Mouse (Mus musculus) B cell, adult 67 days (primary cell): ENCODE results near the gene Ppp1r18. TPM values are rescaled to one million over a fixed set of nuclear protein-coding genes. Genes with fewer than 3 reads are reported as not detected.

ENCODE experiments used
- total RNA-seq, 2 experiments: library from RNA; stranded (reverse); gene quantifications; 4 replicates each; pipeline ENCODE4 v1.2.4; 2023

The Ppp1r18 gene
- total RNA-seq = 100 to 1,000 TPM; 217 to 237 TPM

GRCm38 (mm10) chr17:35865481-35866280, at the start of gene Ppp1r18:
Gene Ppp1r18, plus strand, starts transcription at chr17:35865593.

GRCm38 (mm10) chr17:35821439-35822430, 43.7 kb upstream of the Ppp1r18 start, which contains the start of gene Ier3:
Gene Ier3, plus strand, starts transcription at chr17:35821684.

GRCm38 (mm10) chr17:35822964-35823937, 42.1 kb upstream of the Ppp1r18 start, which contains the start of gene Flot1:
Gene Flot1, plus strand, starts transcription at chr17:35823230.

GRCm38 (mm10) chr17:35838122-35838544, 27.3 kb upstream of the Ppp1r18 start, which contains the start of gene Tubb5:
Gene Tubb5, minus strand, starts transcription at chr17:35838306.

GRCm38 (mm10) chr17:35841076-35841950, 24.1 kb upstream of the Ppp1r18 start, which contains the start of gene Mdc1:
Gene Mdc1, plus strand, starts transcription at chr17:35841515.

GRCm38 (mm10) chr17:35861198-35861857, 4.1 kb upstream of the Ppp1r18 start, which contains the start of gene Nrm:
Gene Nrm, plus strand, starts transcription at chr17:35861318.

GRCm38 (mm10) chr17:35879245-35880057, 14.1 kb downstream of the Ppp1r18 start, which contains the start of gene Dhx16:
Gene Dhx16, plus strand, starts transcription at chr17:35879819.

GRCm38 (mm10) chr17:35896781-35897643, 31.6 kb downstream of the Ppp1r18 start, which contains the start of gene 2310061I04Rik:
Gene 2310061I04Rik, minus strand, starts transcription at chr17:35897431.

GRCm38 (mm10) chr17:35909919-35910369, 44.6 kb downstream of the Ppp1r18 start, which contains the start of gene Atat1:
Gene Atat1, minus strand, starts transcription at chr17:35910075.

GRCm38 (mm10) chr17:35916297-35917142, 51.1 kb downstream of the Ppp1r18 start, which contains the start of the genes Mrps18b and Ppp1r10:
Gene Mrps18b, minus strand, starts transcription at chr17:35916389.
Gene Ppp1r10, plus strand, starts transcription at chr17:35916434.

Other genes with a start within 250 kb of the Ppp1r18 start
- not detected for gene Gm9573, start 239.0 kb upstream of the Ppp1r18 start, total RNA-seq
- gene Mucl3, start 221.9 kb upstream of the Ppp1r18 start, total RNA-seq = not detected
- gene Vars2, start 198.0 kb upstream of the Ppp1r18 start, total RNA-seq = 10 to 100 TPM; 46.4 to 58.1 TPM
- gene Gtf2h4, start 191.9 kb upstream of the Ppp1r18 start, total RNA-seq = 10 to 100 TPM; 16.1 to 23.9 TPM
- gene Ddr1, start 161.0 kb upstream of the Ppp1r18 start, total RNA-seq = under 1 TPM in 1 of 2 experiments, not detected in 1; 0.44 TPM
- not detected for gene Ier3, start 43.9 kb upstream of the Ppp1r18 start, total RNA-seq
- gene Flot1, start 42.4 kb upstream of the Ppp1r18 start, total RNA-seq = 10 to 100 TPM; 19.9 to 23.4 TPM
- 100 to 1,000 TPM; 257 to 280 TPM for gene Tubb5, start 27.3 kb upstream of the Ppp1r18 start, total RNA-seq
- gene Mdc1, start 24.1 kb upstream of the Ppp1r18 start, total RNA-seq = 10 to 100 TPM; 83.9 to 84.1 TPM
- 100 to 1,000 TPM in 1 of 2 experiments, 10 to 100 TPM in 1; 99.6 to 102 TPM for gene Nrm, start 4.3 kb upstream of the Ppp1r18 start, total RNA-seq
- gene Dhx16, start 14.2 kb downstream of the Ppp1r18 start, total RNA-seq = 100 to 1,000 TPM; 127 to 137 TPM
- gene 2310061I04Rik, start 31.8 kb downstream of the Ppp1r18 start, total RNA-seq = 10 to 100 TPM; 28.5 to 31.3 TPM
- 10 to 100 TPM; 20.6 to 26.6 TPM for gene Atat1, start 44.5 kb downstream of the Ppp1r18 start, total RNA-seq
- 10 to 100 TPM; 62.1 to 71.1 TPM for gene Mrps18b, start 50.8 kb downstream of the Ppp1r18 start, total RNA-seq
- gene Ppp1r10, start 50.8 kb downstream of the Ppp1r18 start, total RNA-seq = 100 to 1,000 TPM; 193 to 197 TPM
- 100 to 1,000 TPM; 117 to 132 TPM for gene Abcf1, start 104.2 kb downstream of the Ppp1r18 start, total RNA-seq
- 10 to 100 TPM; 74.8 to 75.1 TPM for gene Gnl1, start 114.3 kb downstream of the Ppp1r18 start, total RNA-seq
- 10 to 100 TPM; 73.2 to 83.1 TPM for gene Prr3, start 114.6 kb downstream of the Ppp1r18 start, total RNA-seq
- 10 to 100 TPM; 51.7 to 61.2 TPM for gene H2-T24, start 155.0 kb downstream of the Ppp1r18 start, total RNA-seq
- 100 to 1,000 TPM; 329 to 359 TPM for gene H2-T23, start 167.3 kb downstream of the Ppp1r18 start, total RNA-seq
- gene H2-T22, start 177.2 kb downstream of the Ppp1r18 start, total RNA-seq = 10 to 100 TPM; 85.3 to 96.3 TPM
- gene Gm6034, start 177.4 kb downstream of the Ppp1r18 start, total RNA-seq = under 1 TPM; 0.47 to 0.78 TPM
- gene Gm11127, start 192.8 kb downstream of the Ppp1r18 start, total RNA-seq = 10 to 100 TPM; 60.8 to 61.3 TPM